Mouse (Mus musculus) right cerebral cortex, adult 2 months (tissue): ENCODE results near the gene Mrpl22.
"Not testable (repeated sequence)": the region's sequence is repeated elsewhere in the genome, so short reads cannot be mapped to it uniquely, and the experiment has no call there.

ENCODE experiments used
- DNase-seq, 2 experiments: peaks; one replicate each; pipeline ENCODE4 v3.0.0; 2021 to 2022; ENCODE audit warnings: low spot score in 2 of 2

Mrpl22 gene

GRCm38 (mm10) chr11:58226425-58226824 lies 55.0 kb downstream of the Mrpl22 start:
- DNase-seq, result no peak

DNA sequence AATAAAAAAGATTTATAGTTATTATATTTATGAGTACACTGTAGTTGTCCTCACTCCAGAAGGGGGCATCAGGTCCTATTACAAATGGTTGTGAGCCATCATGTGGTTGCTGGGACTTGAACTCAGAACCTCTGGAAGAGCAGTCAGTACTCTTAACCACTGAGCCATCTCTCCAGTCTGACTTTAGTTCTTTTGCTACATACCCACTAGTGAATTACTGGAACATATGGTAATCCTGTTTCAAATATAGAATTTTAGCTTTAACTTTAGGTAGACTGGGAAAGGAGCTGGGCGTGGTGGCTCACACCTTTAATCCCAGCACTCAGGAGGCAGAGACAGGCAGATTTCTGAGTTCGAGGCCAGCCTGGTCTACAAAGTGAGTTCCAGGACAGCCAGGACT lies 56.6 kb downstream of the Mrpl22 start:
- DNase-seq, result not testable (repeated sequence)
